Mouse (Mus musculus) bone marrow, adult 2 months (tissue): ENCODE measurements at regions not wholly inside any gene's neighbourhood (a gene's known extent, or its start where the extent isn't known, plus 50 kb on each side); places are given as distances from the start of the nearest gene placed in this dataset.

Experiments used
- H3K27ac ChIP-seq: fragments of 200-500 bp; 2 replicates; pipeline ENCODE4 v1.5.1; 2012; ENCODE audit warnings: low read depth, mild to moderate bottlenecking, control low read depth, inconsistent platforms, low read length; ENCODE audit not compliant: control insufficient read depth, poor library complexity, insufficient read depth
- H3K4me1 ChIP-seq: fragments of 200-500 bp; 2 replicates; pipeline ENCODE4 v1.6.1; 2011; ENCODE audit warnings: low read length; ENCODE audit not compliant: control insufficient read depth, insufficient read depth
- H3K4me3 ChIP-seq: fragments of 200-500 bp; replicated peaks from 2 replicates; pipeline ENCODE3; 2011; ENCODE audit warnings: mild to moderate bottlenecking, low read depth, low read length, control low read depth; ENCODE audit not compliant: control insufficient read depth
- CTCF ChIP-seq: fragments of 200-500 bp; IDR thresholded peaks from 2 replicates; pipeline ENCODE4 v1.5.1; 2011; ENCODE audit warnings: low read length, control low read depth; ENCODE audit not compliant: control insufficient read depth, insufficient read depth
- POLR2A ChIP-seq: fragments of 200-500 bp; IDR thresholded peaks from 2 replicates; pipeline ENCODE4 v1.6.1; 2011; ENCODE audit warnings: low read depth, mild to moderate bottlenecking, control low read depth, low read length, borderline replicate concordance; ENCODE audit not compliant: control insufficient read depth
- WGBS: fragments of 180-500 bp; shearing (Covaris S2); methylation state at CpG from one replicate; pipeline ENCODE4 v1.1.7; 2018; 5-methylcytosine and 5-hydroxymethylcytosine counted together

- no peaks in the 10 kb centered on the region for H3K4me1 ChIP-seq
- H3K4me3 ChIP-seq: no peak overlapping the region
- no peak overlapping the region; the same call in 1 of the 2 replicates for H3K27ac ChIP-seq
- WGBS: 93% methylated on average over 12 of the region's 12 CpGs
- TF ChIP-seq POLR2A: no peak
- no peak for TF ChIP-seq CTCF
Observed at GRCm38 (mm10) chr17:51362271-51362670, 183.1 kb upstream of the Tbc1d5 start.

- 55% methylated on average over 4 of the region's 4 CpGs for WGBS
- Histone ChIP-seq H3K4me1 (no peaks in the 10 kb centered on the region), H3K27ac (no peak overlapping the region), H3K4me3 (no peak overlapping the region)
- TF ChIP-seq POLR2A (no peak), CTCF (no peak)
Observed at GRCm38 (mm10) chr17:51358362-51358739, 179.2 kb upstream of the Tbc1d5 start.

GRCm38 (mm10) chr17:51357690-51358361 lies 178.7 kb upstream of the Tbc1d5 start:
- 83% methylated on average over 5 of the region's 5 CpGs for WGBS

GRCm38 (mm10) chr17:51356447-51356846 lies 177.3 kb upstream of the Tbc1d5 start:
- TF ChIP-seq POLR2A (no peak), CTCF (no peak)

More at GRCm38 (mm10) chr17:51357690-51358361, 178.7 kb upstream of the Tbc1d5 start:
- no peak overlapping the region for H3K4me3 ChIP-seq
- H3K4me1 ChIP-seq: no peaks in the 10 kb centered on the region
- TF ChIP-seq POLR2A (no peak), CTCF (no peak)
- H3K27ac ChIP-seq: no peak overlapping the region

GRCm38 (mm10) chr17:51321868-51322267 lies 142.7 kb upstream of the Tbc1d5 start:
- Histone ChIP-seq H3K27ac (no peak overlapping the region), H3K4me1 (no peaks in the 10 kb centered on the region), H3K4me3 (no peak overlapping the region)
- TF ChIP-seq CTCF (no peak), POLR2A (no peak)
- WGBS: 67% methylated on average over 7 of the region's 7 CpGs

More at GRCm38 (mm10) chr17:51356447-51356846, 177.3 kb upstream of the Tbc1d5 start:
- 89% methylated on average over 8 of the region's 8 CpGs for WGBS
- Histone ChIP-seq H3K4me3 (no peak overlapping the region), H3K27ac (no peak overlapping the region), H3K4me1 (no peaks in the 10 kb centered on the region)

- 85% methylated on average over 5 of the region's 5 CpGs for WGBS
- no peak overlapping the region for H3K4me3 ChIP-seq
- H3K27ac ChIP-seq: no peak overlapping the region
- TF ChIP-seq CTCF (no peak), POLR2A (no peak)
- H3K4me1 ChIP-seq: no peaks in the 10 kb centered on the region
Observed at GRCm38 (mm10) chr17:51321025-51321424, 141.9 kb upstream of the Tbc1d5 start.

- H3K4me1 ChIP-seq: no peaks in the 10 kb centered on the region; the same call in 1 of the 2 replicates
- H3K4me3 ChIP-seq: no peak overlapping the region
- no peak overlapping the region for H3K27ac ChIP-seq
- 84% methylated on average over 14 of the region's 14 CpGs for whole genome bisulfite sequencing
- no peak for TF ChIP-seq POLR2A
- TF ChIP-seq CTCF: no peak
Observed at GRCm38 (mm10) chr17:51304964-51305363, 125.8 kb upstream of the Tbc1d5 start.

GRCm38 (mm10) chr17:51290741-51291140 lies 111.6 kb upstream of the Tbc1d5 start:
- no peak overlapping the region for H3K27ac ChIP-seq
- TF ChIP-seq POLR2A (no peak), CTCF (no peak)
- H3K4me1 ChIP-seq: no peaks in the 10 kb centered on the region
- WGBS: 83% methylated on average over 1 of the region's 1 CpGs
- H3K4me3 ChIP-seq: no peak overlapping the region
